Mouse (Mus musculus): ENCODE measurements around the gene Akr1b3.
A peak's percentile ranks its signal among the peaks of the same experiment; 100 is the strongest.

Akr1b3 gene

DNA sequence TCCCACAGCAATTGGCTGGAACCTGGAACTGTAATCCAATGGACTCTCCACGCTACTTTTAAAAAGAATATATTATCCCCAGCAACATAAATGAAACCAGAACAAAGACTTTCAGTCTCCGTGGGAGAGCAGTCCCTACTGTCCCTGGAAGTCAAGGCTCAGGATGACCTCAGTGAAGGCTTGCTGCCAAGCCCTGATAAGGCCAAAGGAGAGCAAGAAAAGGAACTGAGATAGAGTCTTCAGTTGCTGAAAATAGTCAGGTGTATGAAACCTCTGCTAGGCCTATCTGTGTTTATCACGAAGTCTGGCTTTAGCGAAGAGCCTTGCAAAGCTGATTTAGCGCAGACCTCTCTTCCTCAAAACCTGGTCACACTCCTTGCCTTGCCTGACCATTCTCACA is 14.1 kb upstream of the Akr1b3 start:
- no peak for DNase-seq (ENCODE audit: low spot score in 2 of 2)

DNA sequence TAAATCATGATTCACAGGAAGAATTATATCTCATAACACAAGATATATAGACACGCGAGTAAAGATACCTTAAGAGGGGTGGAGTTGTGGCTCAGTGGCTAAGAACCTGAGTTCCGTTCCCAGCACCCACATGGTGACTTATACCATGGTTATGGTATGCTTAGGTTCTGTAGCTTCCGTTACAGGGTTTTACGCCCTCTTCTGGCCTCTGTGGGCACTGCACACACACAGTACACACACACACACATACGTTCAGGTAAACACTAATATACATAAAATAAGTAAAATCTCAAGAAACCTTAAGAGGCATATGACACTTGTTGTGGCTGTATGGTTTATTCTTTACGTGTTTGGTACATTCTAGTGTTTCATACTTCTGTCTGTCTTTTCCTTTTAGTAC is 4.8 kb upstream of the Akr1b3 start:
- DNase-seq (ENCODE audit: low spot score in 2 of 2) = no peak

DNA sequence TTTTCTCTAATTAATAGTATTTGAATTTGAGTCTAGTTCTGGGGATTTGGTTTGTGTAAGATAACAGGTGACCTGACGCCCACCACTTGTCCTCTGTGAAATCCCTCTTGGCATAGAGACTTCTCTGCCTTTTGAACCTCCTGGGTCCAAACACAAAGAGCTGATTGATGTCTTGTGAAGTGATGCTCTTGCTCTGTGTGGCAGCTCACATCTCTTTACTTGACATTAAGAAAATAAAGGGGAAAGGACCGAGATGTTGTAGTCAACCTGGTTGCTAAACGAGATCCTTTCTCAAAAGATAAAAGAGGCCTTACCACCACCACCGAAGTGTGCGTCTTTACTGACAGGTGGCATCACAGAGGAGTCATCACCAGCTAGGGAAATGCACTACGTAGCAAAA is 1.4 kb upstream of the Akr1b3 start:
- DNase-seq (ENCODE audit: low spot score in 2 of 2) = no peak

DNA sequence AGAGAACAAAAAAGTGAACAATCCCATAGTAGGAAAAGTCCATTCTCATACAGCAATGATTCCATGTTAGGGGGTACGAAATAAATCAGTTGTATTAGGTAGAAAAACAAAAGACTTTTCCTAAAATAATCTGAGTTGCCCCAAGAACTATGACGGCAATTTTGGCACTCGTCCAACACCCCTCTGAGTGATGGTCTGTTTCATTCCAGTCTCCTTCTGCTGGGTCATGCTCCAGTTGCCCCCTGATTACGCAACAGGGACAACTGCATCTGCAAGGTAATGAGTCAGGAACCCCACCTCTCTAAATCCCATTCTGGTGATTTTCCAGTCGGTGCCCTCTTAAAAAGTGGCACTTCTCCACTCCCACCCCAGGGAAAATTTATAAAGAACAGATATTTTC is 894 bp upstream of the Akr1b3 start:
- DNase-seq (ENCODE audit: low spot score in 2 of 2) = no peak

DNA sequence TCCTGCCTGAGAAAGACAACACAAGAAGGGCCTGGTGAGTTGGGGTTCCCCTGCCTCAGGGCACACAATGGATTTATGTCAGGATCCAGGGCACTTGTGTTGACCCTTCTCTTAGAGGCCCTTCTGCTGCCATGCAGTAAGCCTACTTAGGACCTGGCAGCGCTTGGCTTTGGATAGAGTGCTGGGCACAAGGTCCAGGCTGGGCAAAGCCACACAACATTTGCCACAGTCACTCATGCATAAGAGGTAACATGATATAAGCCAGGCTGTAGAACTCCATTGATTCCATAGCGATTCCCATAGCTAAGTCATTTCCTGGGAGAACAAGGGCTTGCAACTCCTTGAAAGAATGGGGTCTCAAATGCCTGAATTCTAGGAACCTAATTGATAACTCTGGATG is 3.4 kb downstream of the Akr1b3 start:
- DNase-seq (ENCODE audit: low spot score in 2 of 2) = no peak

DNA sequence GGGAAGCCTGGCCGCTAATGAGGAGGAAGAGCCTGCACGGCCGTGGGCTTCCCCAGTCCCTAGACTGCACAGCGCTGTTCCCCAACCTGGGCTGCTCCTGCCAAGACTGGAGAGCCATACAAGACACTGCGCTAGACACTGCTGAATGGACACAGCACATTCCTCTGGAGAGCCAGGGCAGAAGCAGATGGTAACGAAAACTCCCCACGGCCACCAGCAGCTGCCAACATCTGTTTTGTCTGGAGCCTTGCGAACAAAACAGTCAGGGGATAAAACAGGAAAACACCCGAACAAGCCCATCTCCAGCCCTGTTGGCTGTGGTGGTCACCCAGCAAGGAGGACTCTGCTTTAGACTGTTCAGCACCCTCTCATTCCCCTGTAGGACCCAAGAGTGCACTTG is 3.9 kb downstream of the Akr1b3 start:
- DNase-seq (ENCODE audit: low spot score in 2 of 2) = no peak

DNA sequence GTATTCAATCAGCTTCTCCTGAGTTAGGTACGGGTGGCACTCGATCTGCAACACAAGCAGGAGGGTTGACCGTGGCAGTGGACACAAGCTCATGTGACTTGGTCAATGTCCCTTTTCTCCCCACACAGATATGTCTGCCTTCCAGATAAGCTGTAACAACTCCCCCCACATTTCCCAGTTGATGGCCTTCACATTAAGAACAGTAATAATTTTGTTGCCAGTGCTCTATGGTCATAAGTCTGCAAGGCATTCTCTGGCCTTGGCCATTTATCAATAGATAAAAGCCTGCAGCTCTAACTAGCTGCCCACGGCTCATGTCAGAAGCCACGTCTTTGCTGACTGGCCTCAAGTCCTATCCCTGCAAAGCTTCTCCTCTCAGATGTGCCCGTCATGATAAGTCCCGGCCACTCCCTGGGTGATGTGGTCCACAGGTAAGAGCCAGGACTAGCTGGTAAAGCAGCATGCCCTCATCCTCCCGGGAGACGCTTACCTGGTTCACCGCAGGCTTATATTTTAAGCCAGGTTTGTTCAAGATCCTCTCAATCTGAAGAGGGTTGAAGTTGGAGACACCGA is 7.2 kb downstream of the Akr1b3 start:
- DNase-seq (ENCODE audit: low spot score in 2 of 2) = no peak

DNA sequence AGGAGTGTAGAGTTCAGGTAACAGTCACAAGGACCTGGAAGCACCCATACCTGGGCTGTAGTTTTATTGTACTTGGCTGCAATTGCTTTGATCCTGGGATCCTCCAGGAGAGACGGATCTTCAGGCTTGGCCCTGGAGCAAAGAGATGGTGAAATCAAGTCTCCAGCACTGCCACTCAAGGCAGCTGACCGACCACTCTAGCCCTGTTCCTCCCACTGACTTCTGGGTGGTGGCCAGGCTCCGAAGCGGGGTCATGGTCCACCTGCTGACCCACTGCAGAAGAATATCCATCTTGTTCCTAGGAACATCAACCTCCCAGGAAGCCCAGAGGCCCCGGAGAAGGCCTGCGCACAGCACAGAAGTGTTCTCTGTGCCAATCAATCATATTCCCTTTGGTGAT is 7.8 kb downstream of the Akr1b3 start:
- DNase-seq (ENCODE audit: low spot score in 2 of 2) = no peak

DNA sequence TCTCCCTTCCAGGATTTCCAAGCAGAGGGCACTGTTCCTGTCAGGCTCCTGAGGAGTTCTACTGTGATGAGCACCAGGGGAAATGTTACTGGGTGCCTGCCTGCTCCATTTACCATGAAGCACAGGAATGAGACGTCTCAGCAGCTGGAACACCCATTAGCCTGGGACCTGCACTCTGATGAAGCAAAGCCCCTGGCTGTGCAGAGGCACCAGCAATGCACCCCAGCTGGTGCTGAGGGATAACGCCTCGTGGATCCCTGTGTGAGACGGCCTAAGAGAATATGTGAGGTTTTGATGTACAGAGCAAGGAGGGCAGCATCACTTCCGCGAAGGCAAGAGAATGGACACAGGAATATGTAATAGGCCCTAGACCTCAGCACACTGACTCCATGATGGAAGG is 10.5 kb downstream of the Akr1b3 start:
- no peak for DNase-seq (ENCODE audit: low spot score in 2 of 2)

DNA sequence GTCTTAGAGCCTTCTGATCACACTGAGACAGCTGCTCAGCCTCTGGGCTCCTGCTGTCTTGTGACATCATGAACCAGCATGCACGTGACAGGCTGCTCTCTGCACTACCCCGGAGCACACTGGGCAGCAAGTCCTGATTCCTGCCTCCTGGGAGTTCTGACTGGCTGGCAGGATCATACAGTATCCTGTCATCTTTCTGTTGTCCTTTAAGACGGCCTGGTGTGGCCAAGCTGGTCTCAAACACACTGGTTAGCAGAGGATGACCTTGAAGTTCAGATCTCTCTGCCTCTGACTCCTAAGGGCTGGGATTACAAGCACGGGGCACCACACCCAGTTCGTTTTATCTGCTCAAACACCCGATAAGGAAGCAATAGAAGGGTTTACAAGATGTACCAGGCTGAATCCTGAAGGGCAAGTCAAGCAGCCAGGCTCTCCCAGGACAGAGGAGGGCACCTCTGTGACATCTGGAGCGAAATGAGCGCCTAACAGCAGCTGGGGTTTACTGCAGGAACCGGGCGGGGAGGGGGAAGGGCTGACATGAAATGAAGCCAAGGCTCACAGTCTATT is 12.5 kb downstream of the Akr1b3 start:
- no peak for DNase-seq (ENCODE audit: low spot score in 2 of 2)

DNA sequence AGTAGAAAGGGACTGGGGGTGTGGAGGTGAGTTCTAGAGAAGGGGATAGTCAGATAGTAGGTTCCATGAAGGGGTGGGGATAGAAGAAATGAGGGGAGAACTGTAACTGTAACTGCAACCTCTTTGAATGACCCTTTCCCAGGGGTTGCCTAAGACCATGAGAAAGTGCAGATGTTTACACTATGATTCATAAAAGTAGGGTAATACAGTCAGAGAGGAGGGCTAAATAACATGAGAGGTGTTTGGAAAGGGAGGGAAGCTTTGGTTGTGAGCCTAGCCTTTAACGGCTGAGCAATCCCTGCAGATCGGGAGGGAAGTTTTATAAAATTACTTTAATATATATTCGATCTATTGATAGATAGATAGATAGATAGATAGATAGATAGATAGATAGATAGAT is 20.2 kb downstream of the Akr1b3 start:
- DNase-seq (ENCODE audit: low spot score in 2 of 2) = no peak

DNA sequence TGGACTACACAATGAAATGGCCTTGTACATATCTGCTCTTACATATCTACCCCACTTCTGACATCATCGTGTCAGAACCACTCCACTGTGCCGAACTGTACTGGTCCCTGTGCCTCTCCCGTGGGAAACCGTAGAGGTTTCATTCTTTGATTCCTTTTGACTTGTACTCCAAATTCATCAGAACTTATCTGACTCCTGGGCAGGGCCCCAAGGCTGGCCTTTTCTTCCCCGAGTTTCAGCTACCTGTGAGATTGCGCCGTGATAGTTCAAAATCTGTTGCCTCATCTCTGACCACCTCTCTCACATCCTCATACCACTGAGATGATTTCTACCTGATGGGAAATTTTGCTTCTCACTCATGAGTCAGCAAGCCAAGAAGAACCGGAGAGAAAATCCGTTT is 21.8 kb downstream of the Akr1b3 start:
- DNase-seq (ENCODE audit: low spot score in 2 of 2) = no peak

DNA sequence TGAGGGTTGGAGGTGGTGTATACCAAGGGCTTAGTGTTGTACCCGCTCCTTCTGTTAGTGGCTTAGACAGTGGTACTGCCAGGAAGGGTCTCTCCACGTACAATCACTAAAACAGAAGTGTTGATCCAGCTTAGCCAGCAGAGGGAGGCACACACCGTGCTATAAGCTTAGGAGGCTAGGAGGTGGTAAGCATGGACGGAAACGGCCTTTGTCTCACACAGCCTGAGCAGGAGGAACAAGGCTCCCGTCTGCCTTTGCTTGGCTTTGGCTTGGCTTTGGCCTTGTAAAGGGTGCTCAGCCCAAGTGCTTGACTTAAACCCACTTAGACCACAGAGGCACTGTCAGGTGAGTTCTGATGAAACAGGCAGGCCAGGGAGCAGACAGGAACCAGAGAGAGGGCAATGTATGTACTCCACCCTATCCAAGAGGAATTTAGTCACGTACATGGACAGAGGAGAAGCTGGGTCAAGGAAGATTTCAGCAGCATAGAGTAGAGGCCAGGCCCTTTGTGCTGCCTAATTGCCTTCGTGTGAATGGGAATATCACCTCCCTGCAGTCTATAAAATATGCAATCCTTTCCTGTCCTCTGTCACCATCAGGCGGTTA is 24.3 kb downstream of the Akr1b3 start:
- DNase-seq (ENCODE audit: low spot score in 2 of 2) = peak; percentile 52 to 64

DNA sequence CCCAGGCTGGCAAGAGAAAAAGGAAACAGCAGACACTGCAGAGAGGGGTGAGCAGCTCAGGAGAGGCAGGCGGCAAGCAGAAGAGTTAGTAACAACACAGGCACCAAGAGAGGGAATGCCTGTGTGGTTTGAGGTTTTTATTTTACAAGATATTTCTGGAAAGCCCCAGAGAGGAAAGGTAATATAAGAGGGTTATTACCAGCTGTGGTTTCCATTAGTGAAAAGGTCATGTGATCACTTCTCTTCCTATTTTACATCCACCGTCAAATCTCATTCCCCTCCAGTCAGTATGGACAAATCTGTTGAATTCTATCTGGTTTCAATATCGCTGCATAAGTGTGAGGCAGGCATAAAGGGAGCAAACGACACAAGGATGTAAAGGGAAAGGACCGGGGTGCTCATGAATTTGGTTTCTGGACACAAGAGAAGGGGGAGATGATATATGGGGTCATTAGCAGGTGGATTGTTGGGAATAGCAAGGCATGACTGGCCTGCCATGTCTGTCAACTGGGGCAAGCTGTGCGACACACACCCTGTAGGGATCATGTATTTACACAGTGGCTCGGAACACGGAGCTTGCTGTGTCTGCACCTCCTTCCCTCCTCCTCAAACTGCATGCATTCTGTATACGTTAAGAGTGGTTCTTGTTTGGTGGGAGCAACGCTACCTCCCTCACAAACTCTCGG is 24.9 kb downstream of the Akr1b3 start:
- no peak for DNase-seq (ENCODE audit: low spot score in 2 of 2)

DNA sequence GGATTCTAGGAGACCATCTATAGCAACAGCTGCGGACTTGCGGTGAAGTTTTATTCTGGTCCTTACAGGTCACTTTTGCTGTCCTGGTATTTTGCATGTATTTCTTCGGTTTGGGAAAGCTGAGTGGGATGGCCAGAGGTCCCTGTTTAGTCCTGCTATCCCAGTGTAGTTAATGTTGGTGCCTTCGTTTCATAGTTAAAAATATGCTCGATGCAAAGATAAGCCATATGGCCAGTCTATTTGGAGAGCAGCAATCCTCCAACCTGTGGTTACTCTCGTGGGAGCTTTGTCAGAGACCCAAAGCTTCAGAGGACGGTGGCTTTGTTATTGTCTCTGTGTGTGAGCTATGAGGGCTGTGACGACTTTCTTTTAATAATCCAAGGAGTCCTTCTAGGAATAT is 26.6 kb downstream of the Akr1b3 start:
- no peak for DNase-seq (ENCODE audit: low spot score in 2 of 2)

DNA sequence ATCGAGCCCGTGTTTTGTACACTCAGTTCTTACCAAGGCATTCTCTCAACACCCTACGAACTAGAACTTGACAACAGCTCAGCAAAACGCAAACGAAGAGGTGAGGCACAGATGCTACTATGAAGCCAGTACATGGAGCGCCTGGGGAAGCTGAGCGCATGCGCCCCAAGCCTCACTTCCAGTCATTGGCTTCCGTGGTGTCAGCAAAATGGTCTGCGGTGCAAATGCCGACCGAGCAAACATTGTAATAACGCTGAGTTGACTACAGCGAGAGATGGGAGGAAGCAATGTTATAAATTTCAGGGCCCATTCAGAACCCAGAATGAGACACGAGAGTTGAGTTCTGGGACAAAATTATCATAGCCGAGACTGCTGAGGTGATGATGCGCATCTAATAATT is 27.2 kb downstream of the Akr1b3 start:
- no peak for DNase-seq (ENCODE audit: low spot score in 2 of 2)

DNA sequence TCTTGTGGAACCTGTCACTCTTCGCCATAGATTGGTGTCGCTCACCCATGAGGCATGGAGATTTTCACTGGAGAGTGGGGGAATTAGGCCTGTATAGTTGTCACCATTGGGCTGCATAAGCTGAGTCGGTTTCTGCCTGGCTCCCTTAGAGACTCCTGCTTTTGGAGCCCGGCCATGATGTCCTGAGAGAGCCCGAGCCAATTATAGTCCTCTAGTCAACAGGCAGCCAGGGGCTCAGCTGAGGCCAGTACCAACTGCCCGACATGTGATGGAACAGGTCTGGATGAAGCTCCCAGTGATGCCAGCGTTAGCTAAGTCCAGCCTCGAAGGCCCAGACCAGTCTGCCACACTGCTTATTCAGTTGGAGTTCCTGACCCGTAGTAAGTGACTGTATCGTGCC is 29.2 kb downstream of the Akr1b3 start:
- no peak for DNase-seq (ENCODE audit: low spot score in 2 of 2)

DNA sequence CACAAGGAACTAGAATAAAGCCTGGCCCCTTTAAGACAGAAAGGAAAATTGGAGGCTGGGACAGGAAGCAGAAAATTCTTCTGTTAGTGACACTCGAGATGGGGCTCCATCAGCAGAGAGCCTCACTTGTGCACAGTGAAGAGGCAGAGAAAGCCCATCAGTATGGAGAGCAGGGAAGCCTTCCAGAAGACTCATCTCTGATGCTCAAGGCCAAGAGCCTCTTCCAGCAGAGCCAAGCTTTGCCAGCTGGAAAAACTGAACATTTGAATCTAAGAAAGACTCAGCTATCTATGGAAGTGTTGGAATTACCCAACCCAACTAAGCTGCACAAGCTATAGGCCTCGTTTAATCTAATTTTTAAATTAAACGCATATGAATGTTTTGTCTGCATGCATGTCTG is 30.4 kb downstream of the Akr1b3 start:
- DNase-seq (ENCODE audit: low spot score in 2 of 2) = no peak

DNA sequence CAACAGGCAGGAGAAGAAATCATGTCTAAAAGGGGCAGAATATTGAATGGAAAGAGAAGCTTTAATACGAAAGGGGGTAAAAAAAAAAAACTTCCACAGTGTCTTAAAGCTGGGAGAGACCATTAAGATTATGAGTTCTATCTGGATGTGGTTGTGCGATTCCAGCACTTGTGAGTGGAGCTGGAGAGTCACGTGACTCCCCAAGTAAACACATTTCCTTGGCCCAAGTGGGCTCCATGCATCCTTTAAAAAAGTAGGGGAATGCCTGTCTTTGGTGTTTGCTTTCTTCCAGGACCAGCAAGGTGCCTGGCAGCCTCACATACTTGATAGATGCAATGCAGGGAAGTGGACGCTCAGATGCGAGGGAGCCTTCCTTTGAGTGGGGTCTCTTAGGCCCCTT is 38.9 kb downstream of the Akr1b3 start:
- DNase-seq (ENCODE audit: low spot score in 2 of 2) = no peak

DNA sequence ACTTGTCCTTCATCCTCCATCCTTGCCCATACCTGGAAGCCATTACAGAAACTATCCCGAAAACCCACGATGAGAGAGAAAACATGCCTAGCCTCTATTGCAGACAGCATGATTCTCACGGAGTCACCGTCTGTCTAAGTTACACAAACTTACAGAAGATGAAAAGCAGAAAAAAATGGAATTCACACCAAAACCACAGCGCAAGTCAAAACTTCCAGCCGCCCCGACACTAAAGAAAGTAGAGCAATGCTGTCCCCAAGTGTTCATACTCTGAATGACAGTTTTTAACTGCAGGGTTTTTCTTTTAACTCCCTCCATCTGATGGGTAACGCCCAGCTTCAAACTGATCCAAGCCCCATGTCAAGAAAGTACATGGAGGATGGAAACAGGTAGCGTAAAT is 39.6 kb downstream of the Akr1b3 start:
- peak; percentile 13 to 35 for DNase-seq (ENCODE audit: low spot score in 2 of 2)

DNA sequence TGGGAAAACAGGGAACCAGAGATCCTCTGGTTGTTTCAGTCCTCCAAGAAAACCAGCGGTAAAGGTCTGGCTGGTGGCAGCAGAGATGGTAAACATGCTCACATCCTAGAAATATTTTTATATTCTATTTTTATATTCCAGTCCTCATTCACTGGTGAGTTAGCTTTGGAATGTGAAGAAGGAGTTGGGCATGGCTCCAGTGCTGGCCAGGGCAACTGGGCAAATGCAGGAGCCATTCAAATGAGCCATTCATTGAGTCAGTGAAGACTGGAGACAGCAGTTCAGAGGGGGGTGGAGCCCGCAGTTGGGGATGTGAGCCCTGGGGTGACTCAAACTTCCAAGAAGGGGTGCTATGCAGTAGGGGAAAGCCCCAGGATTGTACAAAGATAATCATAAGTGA is 42.9 kb downstream of the Akr1b3 start:
- no peak for DNase-seq (ENCODE audit: low spot score in 2 of 2)

DNA sequence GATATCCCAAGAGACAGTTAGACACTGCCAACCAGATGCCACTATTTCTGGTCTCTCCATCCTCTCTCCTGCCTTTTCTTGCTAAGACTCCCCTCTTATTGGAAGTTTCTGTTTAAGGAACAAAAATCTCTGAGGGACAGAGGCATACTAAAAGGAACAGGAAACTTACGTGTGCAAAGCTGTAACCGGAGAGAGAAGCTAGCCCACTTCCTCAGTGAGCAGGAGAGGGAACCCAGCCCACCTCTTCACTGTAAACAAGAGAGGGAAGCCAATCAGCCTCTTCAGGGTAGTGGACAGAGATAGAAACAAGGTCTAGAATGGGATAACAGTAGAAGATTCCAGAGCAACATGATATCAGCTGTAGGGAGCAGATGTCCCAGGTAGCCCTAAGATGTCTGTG is 44.2 kb downstream of the Akr1b3 start:
- no peak for DNase-seq (ENCODE audit: low spot score in 2 of 2)

DNA sequence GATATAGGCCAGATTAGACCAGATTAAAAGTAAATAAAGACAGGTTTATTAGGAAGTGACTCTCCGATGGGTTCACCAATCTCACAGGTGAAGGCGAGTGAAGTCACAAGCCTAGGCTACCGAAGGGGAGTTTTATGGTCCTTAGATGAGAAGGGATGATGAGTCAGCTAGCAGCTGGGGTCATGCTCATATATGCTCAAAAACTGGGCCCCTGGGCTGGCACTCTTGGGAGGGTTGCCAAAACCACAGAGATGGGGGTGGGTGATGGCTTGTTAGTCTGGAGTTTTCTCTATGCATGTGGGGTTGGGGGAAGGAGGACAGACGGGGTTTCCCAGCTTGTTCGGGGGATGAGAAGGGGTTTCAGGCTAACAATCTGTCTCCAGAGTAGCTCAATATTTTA is 44.8 kb downstream of the Akr1b3 start:
- DNase-seq (ENCODE audit: low spot score in 2 of 2) = no peak
